Mouse (Mus musculus): ENCODE data around the gene Dip2b.

DNA sequence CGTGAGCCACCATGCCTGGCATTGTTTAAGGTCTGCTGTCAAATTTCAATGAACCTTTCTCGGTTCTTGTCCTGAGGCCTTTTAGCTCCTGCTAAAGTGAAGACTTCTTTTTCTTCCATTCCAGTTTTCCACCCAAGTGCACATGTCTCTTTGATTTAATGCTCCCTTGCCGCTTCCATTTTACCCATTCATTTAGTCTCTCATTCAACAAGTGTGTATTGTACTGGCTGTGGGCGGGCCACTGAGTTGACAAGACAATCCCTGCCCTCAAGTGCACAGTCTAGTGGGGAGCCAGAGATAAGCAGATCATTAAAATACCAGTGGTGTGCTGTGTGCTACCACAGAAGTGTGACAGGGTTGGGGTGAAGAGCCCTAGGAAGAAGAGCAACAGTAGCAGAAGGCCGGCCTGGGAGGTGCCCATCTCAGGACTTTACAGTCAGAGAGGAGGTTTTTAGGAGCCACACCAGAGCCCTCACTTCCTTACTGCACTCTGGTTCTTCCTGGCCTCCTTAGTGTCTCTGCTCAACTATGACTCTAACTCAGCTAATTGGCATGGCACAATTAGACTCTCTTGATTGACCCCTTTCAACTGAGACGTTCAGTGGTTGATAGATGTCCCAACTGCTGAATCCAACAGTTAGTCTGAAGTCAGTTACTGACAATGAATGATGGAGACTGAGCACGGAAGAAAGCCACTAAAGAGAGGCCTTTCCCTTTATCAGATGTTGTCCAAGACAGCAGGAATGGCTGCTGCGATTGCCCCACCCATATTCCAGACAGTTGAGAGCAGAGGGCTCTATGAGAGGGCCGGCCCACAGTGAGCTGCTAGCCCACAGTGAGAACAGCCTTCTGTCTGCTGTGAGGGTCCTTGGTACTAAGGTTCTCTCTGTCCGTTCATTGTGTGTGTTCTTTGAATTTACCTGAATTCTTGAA, 75.1 kb downstream of the Dip2b start:
- TF ChIP-seq POLR2A (IDR thresholded peaks at IDR 0.05; ENCODE audit: insufficient read length, low read depth): no peak
- TF ChIP-seq E2F4 (IDR thresholded peaks at IDR 0.05; ENCODE audit: insufficient read depth): no peak
- no peak for TF ChIP-seq CEBPB (IDR thresholded peaks at IDR 0.05; ENCODE audit: insufficient read depth, poor library complexity, severe bottlenecking)
- TF ChIP-seq USF1 (IDR thresholded peaks at IDR 0.05; ENCODE audit: low read depth): no peak
- no peak for TF ChIP-seq MYOD1 (IDR thresholded peaks at IDR 0.05; ENCODE audit: control insufficient read depth in 1 of 3, insufficient read length in 2 of 3, low read depth in 2 of 3)
- no peak for TF ChIP-seq POLR2AphosphoS2 (IDR thresholded peaks at IDR 0.05; ENCODE audit: insufficient read length, low read depth)
- TF ChIP-seq MAX (IDR thresholded peaks at IDR 0.05; ENCODE audit: low read depth): no peak
- TF ChIP-seq MYOG (IDR thresholded peaks at IDR 0.05; ENCODE audit: control insufficient read depth in 1 of 3, insufficient read depth in 1 of 3, insufficient read length in 2 of 3, low read depth in 2 of 3): no peak
- TF ChIP-seq TCF3 (IDR thresholded peaks at IDR 0.05; ENCODE audit: insufficient read length, low read depth): no peak
- TF ChIP-seq TCF12 (IDR thresholded peaks at IDR 0.05; ENCODE audit: insufficient read depth, poor library complexity, severe bottlenecking): no peak
- TF ChIP-seq REST (IDR thresholded peaks at IDR 0.05; ENCODE audit: insufficient read depth, insufficient read length): no peak

All from myocyte (in vitro differentiated cells).